Mouse (Mus musculus): ENCODE data around the gene Lrtm1. TPM values are rescaled to one million over a fixed set of nuclear protein-coding genes. Genes with fewer than 3 reads are reported as not detected.

Lrtm1 gene
- polyA plus RNA-seq, 1 experiment from 2014 or later = not detected

DNA sequence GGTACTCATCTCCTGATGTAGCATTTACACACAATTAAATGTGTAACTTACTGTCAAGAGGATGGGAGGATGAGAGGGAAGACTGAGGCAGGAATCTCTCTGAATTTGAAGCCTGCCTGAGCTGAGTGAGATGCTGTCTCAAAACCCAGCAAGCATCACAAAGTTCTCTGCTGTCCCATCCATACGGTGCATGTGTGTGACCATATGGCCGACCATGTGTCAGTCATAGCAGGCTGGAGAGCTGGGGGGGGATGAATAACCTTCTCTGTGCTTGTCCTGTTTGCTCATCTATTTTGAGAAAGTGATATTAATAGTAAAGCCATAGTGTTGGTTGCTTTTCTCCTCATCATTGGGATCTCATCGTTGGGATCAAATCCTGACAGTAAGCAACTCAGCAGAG lies 4.8 kb upstream of the Lrtm1 start:
- in situ Hi-C loops (cut with MboI; ENCODE audit: low pct_unique_long_range_greater_than_20kb) = no loop called here
- ChIA-PET CTCF (interaction anchor here (0.9 to 1.0 kb wide), 2 partner anchors 14 to 15 kb away, joined by 3 read pairs; no protein-coding TSS in a partner anchor), POLR2A (no interaction called here)
- ATAC-seq (no peak), DNase-seq (ENCODE audit: low read depth, low spot score) (no peak)
- no peak for TF ChIP-seq CTCF (IDR thresholded peaks at IDR 0.05)
- no peaks in the 10 kb centered on the region for H3K27me3 ChIP-seq

GRCm38 (mm10) chr14:29014680-29015079 lies 3.3 kb upstream of the Lrtm1 start:
- in situ Hi-C loops (cut with MboI; ENCODE audit: low pct_unique_long_range_greater_than_20kb) = no loop called here
- no peak for TF ChIP-seq CTCF (IDR thresholded peaks at IDR 0.05)
- DNase-seq (ENCODE audit: low read depth, low spot score) = no peak
- H3K27me3 ChIP-seq = peaks cover under 1% of the 10 kb centered on the region
- ChIA-PET POLR2A (no interaction called here), CTCF (interaction anchor here (0.8 to 1.6 kb wide), 3 partner anchors 17 to 45 kb away, joined by 3 to 4 read pairs (median 3); no protein-coding TSS in a partner anchor)
- no peak for ATAC-seq

- CTCF ChIA-PET = interaction anchor here (1.6 kb wide), 1 partner anchor 19 kb away, joined by 4 read pairs; no protein-coding TSS in a partner anchor
- no peak for TF ChIP-seq CTCF (IDR thresholded peaks at IDR 0.05)
Measured at GRCm38 (mm10) chr14:29015896-29016295, 2.1 kb upstream of the Lrtm1 start.

DNA sequence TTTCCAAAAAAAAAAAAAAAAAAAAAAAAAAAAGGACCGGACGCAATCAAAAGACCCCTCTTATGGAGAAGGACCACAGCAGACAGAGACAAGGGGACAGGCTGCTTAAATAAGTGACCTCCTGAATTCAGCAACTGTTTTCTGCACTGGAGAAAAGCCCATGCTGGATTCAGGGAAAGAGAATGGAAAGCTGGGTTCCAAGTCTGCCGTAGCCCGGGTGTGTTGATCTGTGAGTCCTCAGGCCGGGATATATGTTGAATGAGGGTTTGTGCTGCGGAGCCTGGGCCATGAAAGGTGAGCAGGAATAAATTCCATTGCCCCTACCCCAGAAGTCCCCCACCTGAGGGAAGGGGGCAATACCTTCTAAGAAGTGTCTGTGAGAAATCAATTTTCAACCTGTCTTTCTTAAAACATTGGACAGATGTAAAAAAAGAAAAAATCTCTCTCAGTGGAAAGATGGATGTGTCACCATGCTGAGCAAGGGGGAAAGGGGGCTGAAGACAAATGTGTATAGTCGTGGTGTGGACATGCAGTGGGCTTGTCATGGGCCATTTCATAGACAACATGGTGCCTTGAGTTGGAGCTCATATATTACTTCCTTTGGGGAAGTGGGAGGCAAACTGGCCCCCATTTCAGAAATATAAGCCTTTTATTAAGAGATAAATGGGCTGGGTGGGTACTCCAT lies 450 bp downstream of the Lrtm1 start:
- DNase-seq (ENCODE audit: low read depth, low spot score) (no peak), ATAC-seq (no peak)
- H3K27me3 ChIP-seq = peaks cover 7% of the 10 kb centered on the region
- in situ Hi-C loops (cut with MboI; ENCODE audit: low pct_unique_long_range_greater_than_20kb) = no loop called here
- ChIA-PET POLR2A (interaction anchor here (0.6 kb wide), 1 partner anchor 24 kb away, joined by 3 read pairs; no protein-coding TSS in a partner anchor), CTCF (interaction anchor here (0.6 to 1.0 kb wide), 2 partner anchors 11 to 32 kb away, joined by 3 read pairs; no protein-coding TSS in a partner anchor)
- TF ChIP-seq CTCF (IDR thresholded peaks at IDR 0.05) = no peak

More at GRCm38 (mm10) chr14:29015896-29016295, 2.1 kb upstream of the Lrtm1 start:
- DNase-seq (ENCODE audit: low read depth, low spot score) (no peak), ATAC-seq (no peak)
- POLR2A ChIA-PET = no interaction called here
- peaks cover 7% of the 10 kb centered on the region for H3K27me3 ChIP-seq
- in situ Hi-C loops (cut with MboI; ENCODE audit: low pct_unique_long_range_greater_than_20kb) = no loop called here

- CTCF ChIA-PET = interaction anchor here (1.6 to 1.9 kb wide), 2 partner anchors 9 to 11 kb away, joined by 3 to 4 read pairs; no protein-coding TSS in a partner anchor
- in situ Hi-C loops (cut with MboI; ENCODE audit: low pct_unique_long_range_greater_than_20kb) = loop anchor here (5.0 kb wide), 1 partner anchor 56 kb away; no protein-coding TSS in a partner anchor
- no peak for DNase-seq (ENCODE audit: low read depth, low spot score)
Measured at GRCm38 (mm10) chr14:29021295-29021694, 3.3 kb downstream of the Lrtm1 start.

GRCm38 (mm10) chr14:29023246-29023645 lies 5.2 kb downstream of the Lrtm1 start:
- DNase-seq (ENCODE audit: low read depth, low spot score) = no peak
- in situ Hi-C loops (cut with MboI; ENCODE audit: low pct_unique_long_range_greater_than_20kb) = loop anchor here (5.0 kb wide), 1 partner anchor 54 kb away; no protein-coding TSS in a partner anchor
- ATAC-seq = no peak
- ChIA-PET CTCF (no interaction called here), POLR2A (no interaction called here)
- peaks cover 7% of the 10 kb centered on the region for H3K27me3 ChIP-seq
- no peak for TF ChIP-seq CTCF (IDR thresholded peaks at IDR 0.05)

More at GRCm38 (mm10) chr14:29021295-29021694, 3.3 kb downstream of the Lrtm1 start:
- TF ChIP-seq CTCF (IDR thresholded peaks at IDR 0.05) = no peak
- POLR2A ChIA-PET = interaction anchor here (0.6 kb wide), 1 partner anchor 8 kb away, joined by 7 read pairs; no protein-coding TSS in a partner anchor
- H3K27me3 ChIP-seq = peaks cover 7% of the 10 kb centered on the region
- ATAC-seq = no peak

DNA sequence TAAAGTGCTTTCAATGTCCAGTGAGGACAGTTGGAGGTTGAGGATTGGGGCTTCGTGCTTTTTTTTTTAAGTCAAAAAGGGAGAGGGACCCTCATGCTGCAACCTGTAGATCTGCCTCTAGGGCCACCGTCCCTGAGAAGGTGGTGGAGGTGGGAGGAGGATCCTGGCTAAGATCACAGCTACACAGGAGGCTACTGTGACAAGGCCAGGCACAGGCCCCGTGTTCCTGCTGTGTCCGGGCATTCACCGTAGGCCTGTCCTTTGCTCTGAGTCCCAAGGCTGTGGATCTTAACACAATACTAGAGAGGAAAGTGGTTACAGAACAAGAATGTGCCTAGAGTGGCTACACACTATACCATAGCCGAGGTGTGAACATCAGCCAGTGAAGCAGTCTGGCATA lies 7.3 kb downstream of the Lrtm1 start:
- in situ Hi-C loops (cut with MboI; ENCODE audit: low pct_unique_long_range_greater_than_20kb) = no loop called here
- CTCF ChIA-PET = no interaction called here

DNA sequence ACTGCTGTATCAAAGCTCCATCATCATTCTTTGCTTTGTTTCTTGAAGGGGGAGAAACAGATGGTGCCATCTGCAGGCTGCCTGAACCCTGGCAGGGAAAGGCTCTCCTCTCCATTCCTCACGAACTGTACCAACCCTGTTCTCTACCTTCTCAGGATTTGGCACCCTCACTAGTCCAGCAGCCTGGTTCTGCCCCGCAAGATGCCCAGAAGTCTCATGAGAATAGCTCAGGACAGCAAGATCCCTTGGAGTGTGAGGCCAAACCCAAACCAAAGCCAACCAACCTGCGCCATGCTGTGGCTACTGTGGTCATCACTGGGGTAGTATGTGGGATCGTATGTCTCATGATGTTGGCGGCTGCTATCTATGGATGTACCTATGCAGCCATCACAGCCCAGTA lies 9.3 kb downstream of the Lrtm1 start:
- POLR2A ChIA-PET = no interaction called here

More for the DNA sequence above, 7.3 kb downstream of the Lrtm1 start:
- ATAC-seq (no peak), DNase-seq (ENCODE audit: low read depth, low spot score) (no peak)
- no peak for TF ChIP-seq CTCF (IDR thresholded peaks at IDR 0.05)
- peaks cover under 1% of the 10 kb centered on the region for H3K27me3 ChIP-seq
- POLR2A ChIA-PET = interaction anchor here (0.5 kb wide), 1 partner anchor 73 kb away, joined by 4 read pairs; no protein-coding TSS in a partner anchor

DNA sequence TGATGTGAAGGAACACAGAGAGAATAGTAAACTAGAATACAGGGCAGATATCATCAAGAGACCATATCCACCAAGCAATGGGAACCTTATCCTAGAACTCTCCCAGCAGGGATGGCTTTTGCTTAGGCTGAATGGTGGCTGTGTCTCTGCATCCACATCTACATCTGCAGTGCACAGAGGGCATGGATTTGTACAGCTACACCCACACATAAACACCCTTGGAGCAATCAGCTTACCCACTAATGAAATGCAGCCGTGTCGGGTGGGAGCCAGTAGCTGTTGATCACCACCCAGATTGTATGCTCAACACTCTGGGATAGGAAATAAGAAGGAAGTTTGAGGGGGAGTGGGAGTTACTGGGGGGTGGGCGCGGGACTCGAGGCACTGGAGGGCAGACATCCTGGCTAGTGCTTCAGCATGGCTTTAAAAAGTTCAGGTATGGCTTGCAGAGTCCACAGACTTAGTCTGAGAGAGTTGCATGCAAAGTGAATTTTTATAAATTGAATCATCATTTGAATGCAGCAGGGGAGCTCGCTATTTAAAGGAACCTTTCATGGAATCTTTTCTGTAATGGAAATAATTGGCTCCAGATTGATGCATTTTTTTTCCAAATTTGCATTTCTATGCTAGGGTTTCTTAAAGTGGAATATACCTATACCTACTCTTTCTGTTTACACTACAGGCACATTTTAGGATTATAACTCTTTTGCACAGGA lies 10.5 kb downstream of the Lrtm1 start:
- no peak for TF ChIP-seq CTCF (IDR thresholded peaks at IDR 0.05)
- in situ Hi-C loops (cut with MboI; ENCODE audit: low pct_unique_long_range_greater_than_20kb) = no loop called here
- CTCF ChIA-PET = interaction anchor here (0.9 kb wide), 1 partner anchor 15 kb away, joined by 3 read pairs; no protein-coding TSS in a partner anchor
- ATAC-seq (no peak), DNase-seq (ENCODE audit: low read depth, low spot score) (no peak)
- H3K27me3 ChIP-seq = no peaks in the 10 kb centered on the region
- POLR2A ChIA-PET = no interaction called here

More for the DNA sequence above, 9.3 kb downstream of the Lrtm1 start:
- ATAC-seq = no peak
- in situ Hi-C loops (cut with MboI; ENCODE audit: low pct_unique_long_range_greater_than_20kb) = no loop called here
- no peak for TF ChIP-seq CTCF (IDR thresholded peaks at IDR 0.05)
- H3K27me3 ChIP-seq = no peaks in the 10 kb centered on the region
- DNase-seq (ENCODE audit: low read depth, low spot score) = no peak
- CTCF ChIA-PET = interaction anchor here (0.8 kb wide), 1 partner anchor 11 kb away, joined by 3 read pairs; no protein-coding TSS in a partner anchor

GRCm38 (mm10) chr14:29029107-29029469 lies 11.1 kb downstream of the Lrtm1 start:
- in situ Hi-C loops (cut with MboI; ENCODE audit: low pct_unique_long_range_greater_than_20kb) = no loop called here
- H3K27me3 ChIP-seq = no peaks in the 10 kb centered on the region
- DNase-seq (ENCODE audit: low read depth, low spot score) = no peak
- no peak for TF ChIP-seq CTCF (IDR thresholded peaks at IDR 0.05)
- no peak for ATAC-seq
- ChIA-PET CTCF (no interaction called here), POLR2A (interaction anchor here (0.7 kb wide), 1 partner anchor 71 kb away, joined by 3 read pairs; no protein-coding TSS in a partner anchor)

Measured in Patski (cell line).